Mouse (Mus musculus): ENCODE measurements at regions not wholly inside any gene's neighbourhood (a gene's known extent, or its start where the extent isn't known, plus 50 kb on each side); places are given as distances from the start of the nearest gene placed in this dataset.
"Not testable (repeated sequence)": the region's sequence is repeated elsewhere in the genome, so short reads cannot be mapped to it uniquely, and the experiment has no call there.

DNA sequence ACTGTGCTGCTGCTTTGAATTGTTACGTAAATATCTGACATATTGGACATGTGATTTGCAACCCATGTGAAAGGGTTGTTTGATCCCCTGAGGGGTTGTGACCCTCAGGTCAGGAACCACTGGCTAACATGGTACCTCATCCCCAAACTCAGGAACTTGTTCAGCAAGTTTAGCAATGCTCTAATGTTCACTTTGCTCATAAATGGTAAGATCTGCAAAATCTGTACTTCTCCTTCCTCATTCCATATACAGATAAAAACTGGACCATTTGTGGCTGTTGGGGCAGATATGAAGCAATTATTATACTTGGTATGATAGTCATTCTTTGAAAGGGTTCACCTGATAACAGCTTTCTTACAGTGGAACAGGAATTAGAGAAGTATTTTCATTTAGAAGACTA lies 463.7 kb upstream of the Acvr2a start:
- Histone ChIP-seq H3K9me3 (no peaks in the 10 kb centered on the region), H3K4me1 (no peaks in the 10 kb centered on the region), H3K36me3 (replicated peaks; ENCODE audit: low read length) (no peaks in the 10 kb centered on the region), H3K27me3 (replicated peaks) (no peaks in the 10 kb centered on the region), H3K4me3 (replicated peaks) (no peak overlapping the region)
- no peak for TF ChIP-seq FLI1 (IDR thresholded peaks at IDR 0.05; ENCODE audit: low read length)
- no peak for TF ChIP-seq GATA1 (IDR thresholded peaks at IDR 0.05; ENCODE audit: borderline replicate concordance, low read length)

DNA sequence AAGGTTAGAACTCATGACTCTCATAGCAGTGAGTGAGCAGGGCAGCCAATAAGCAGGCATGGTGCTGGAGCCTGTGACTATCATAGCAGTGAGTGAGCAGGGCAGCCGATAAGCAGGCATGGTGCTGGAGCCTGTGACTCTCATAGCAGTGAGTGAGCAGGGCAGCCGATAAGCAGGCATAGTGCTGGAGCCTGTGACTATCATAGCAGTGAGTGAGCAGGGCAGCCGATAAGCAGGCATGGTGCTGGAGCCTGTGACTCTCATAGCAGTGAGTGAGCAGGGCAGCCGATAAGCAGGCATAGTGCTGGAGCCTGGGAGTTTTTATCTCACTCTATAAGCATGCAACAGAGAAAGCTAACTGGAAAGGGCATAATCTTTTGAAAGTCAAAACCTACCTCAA lies 442.3 kb upstream of the Acvr2a start:
- H3K4me3 ChIP-seq (replicated peaks); H3K27me3 ChIP-seq (replicated peaks); H3K36me3 ChIP-seq (replicated peaks; ENCODE audit: low read length); H3K4me1 ChIP-seq; H3K9me3 ChIP-seq: not testable (repeated sequence)

DNA sequence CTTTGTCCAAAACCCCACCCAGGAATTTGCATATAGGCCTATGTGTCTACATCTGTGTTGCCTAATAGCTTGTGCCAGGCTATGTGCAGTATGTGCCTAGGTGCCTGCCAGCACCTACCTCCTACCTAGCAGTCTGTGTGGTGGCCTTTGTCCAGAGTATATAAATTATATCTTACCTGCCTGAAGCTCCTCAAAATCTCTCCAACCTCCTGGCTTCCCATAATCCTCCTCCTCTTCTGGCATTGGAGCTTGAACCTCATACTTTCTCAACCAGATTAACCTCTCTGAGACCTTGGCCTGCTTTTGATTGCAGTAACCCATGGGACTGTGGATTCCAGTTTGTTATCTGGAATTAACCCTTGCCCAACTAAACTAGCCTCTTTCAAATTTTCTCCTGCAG lies 440.8 kb upstream of the Acvr2a start:
- H3K36me3 ChIP-seq (replicated peaks; ENCODE audit: low read length), result no peaks in the 10 kb centered on the region
- H3K4me1 ChIP-seq, result no peaks in the 10 kb centered on the region
- no peaks in the 10 kb centered on the region for H3K27me3 ChIP-seq (replicated peaks)
- TF ChIP-seq GATA1 (IDR thresholded peaks at IDR 0.05; ENCODE audit: borderline replicate concordance, low read length) (no peak), FLI1 (IDR thresholded peaks at IDR 0.05; ENCODE audit: low read length) (no peak)
- H3K9me3 ChIP-seq, result no peaks in the 10 kb centered on the region
- no peak overlapping the region for H3K4me3 ChIP-seq (replicated peaks)

DNA sequence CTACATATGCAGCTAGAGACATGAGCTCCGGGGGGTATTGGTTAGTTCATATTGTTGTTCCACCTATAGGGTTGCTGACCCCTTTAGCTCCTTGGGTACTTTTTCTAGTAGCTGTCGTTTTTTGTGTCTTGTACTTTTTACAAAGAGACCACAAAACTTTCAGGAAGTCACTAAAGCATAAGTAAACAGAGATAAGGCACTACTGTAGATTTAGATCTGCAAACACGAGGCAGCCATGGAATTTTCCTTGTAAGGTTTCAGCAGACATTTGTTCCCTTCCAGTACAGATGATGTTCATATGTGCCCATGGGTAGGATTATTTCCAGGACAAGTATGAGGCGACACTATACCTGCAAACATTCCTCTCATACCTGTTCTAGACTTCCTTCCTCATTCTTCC lies 439.6 kb upstream of the Acvr2a start:
- 0 out of 2 replicates have a peak, but pooled peaks cover 3% of the 10 kb centered on the region for H3K4me1 ChIP-seq
- no peak for TF ChIP-seq GATA1 (IDR thresholded peaks at IDR 0.05; ENCODE audit: borderline replicate concordance, low read length)
- no peak for TF ChIP-seq FLI1 (IDR thresholded peaks at IDR 0.05; ENCODE audit: low read length)

DNA sequence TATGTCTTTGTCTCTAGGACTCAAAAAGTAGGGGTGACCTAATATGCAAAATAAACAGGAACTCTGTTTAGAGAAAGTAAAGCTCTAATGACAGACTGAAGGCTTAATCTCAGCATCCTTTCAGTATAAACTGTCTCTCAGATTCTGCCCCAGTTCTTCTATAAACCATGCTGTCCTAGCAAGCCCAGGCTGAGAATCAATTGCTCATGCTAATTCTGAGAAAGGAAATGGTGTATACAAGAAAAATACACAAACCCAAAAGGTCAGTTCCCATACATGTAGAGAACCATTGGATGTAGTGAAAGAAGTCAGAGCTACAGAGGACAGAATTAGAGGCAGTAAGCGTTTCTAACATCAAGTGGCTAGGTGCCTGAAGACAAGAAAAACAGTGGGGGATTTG lies 435.7 kb upstream of the Acvr2a start:
- TF ChIP-seq GATA1 (IDR thresholded peaks at IDR 0.05; ENCODE audit: borderline replicate concordance, low read length) (no peak), FLI1 (IDR thresholded peaks at IDR 0.05; ENCODE audit: low read length) (no peak)
- H3K4me1 ChIP-seq, result 0 out of 2 replicates have a peak, but pooled peaks cover 3% of the 10 kb centered on the region
- no peak overlapping the region for H3K4me3 ChIP-seq (replicated peaks)
- H3K9me3 ChIP-seq, result no peaks in the 10 kb centered on the region
- no peaks in the 10 kb centered on the region for H3K27me3 ChIP-seq (replicated peaks)
- H3K36me3 ChIP-seq (replicated peaks; ENCODE audit: low read length), result no peaks in the 10 kb centered on the region

More for the DNA sequence above, 439.6 kb upstream of the Acvr2a start:
- no peaks in the 10 kb centered on the region for H3K9me3 ChIP-seq
- H3K4me3 ChIP-seq (replicated peaks), result no peak overlapping the region
- H3K36me3 ChIP-seq (replicated peaks; ENCODE audit: low read length), result no peaks in the 10 kb centered on the region
- no peaks in the 10 kb centered on the region for H3K27me3 ChIP-seq (replicated peaks)

DNA sequence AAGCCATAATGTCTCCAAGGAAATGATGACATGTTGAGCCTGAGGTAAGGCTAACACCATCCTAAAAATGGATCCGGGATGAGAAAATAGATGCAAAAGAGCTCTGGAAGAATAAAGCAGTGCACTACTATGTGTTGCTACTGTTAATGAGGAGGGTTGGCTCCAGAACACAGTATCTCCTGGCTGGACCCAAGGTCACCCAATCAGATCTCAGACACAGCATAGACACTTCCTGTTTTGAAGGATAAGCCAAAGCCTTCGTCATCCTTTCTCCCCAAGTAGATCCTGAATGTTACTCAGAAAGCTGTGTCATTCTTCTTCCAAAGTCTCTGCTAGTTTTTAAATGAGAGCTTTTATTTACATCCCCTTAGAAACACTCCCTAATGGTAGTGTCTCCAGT lies 435.2 kb upstream of the Acvr2a start:
- H3K4me3 ChIP-seq (replicated peaks), result no peak overlapping the region
- no peaks in the 10 kb centered on the region for H3K36me3 ChIP-seq (replicated peaks; ENCODE audit: low read length)
- no peak for TF ChIP-seq GATA1 (IDR thresholded peaks at IDR 0.05; ENCODE audit: borderline replicate concordance, low read length)
- TF ChIP-seq FLI1 (IDR thresholded peaks at IDR 0.05; ENCODE audit: low read length), result no peak
- H3K9me3 ChIP-seq, result no peaks in the 10 kb centered on the region
- 0 out of 2 replicates have a peak, but pooled peaks cover 3% of the 10 kb centered on the region for H3K4me1 ChIP-seq
- no peaks in the 10 kb centered on the region for H3K27me3 ChIP-seq (replicated peaks)

DNA sequence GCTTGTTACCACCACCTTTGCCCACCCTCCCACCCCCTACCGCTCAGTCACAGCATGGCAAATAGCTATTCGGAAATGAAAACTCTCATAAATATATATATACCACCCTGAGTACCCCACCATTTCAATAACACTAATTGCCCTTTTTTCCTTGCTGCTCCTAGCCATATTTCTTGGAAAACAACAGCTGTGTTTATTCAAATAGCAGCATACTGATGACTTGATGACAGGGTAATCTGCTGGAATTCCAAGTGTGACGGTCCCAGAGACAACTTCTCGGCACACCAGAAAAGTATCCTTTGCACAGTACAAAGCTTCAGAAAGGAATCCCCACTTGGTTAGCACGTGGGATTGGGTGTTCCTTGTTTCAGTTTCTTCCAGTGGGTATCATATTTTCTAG lies 433.8 kb upstream of the Acvr2a start:
- Histone ChIP-seq H3K36me3 (replicated peaks; ENCODE audit: low read length) (no peaks in the 10 kb centered on the region), H3K27me3 (replicated peaks) (no peaks in the 10 kb centered on the region), H3K4me3 (replicated peaks) (no peak overlapping the region), H3K4me1 (0 out of 2 replicates have a peak, but pooled peaks cover 3% of the 10 kb centered on the region), H3K9me3 (no peaks in the 10 kb centered on the region)
- no peak for TF ChIP-seq GATA1 (IDR thresholded peaks at IDR 0.05; ENCODE audit: borderline replicate concordance, low read length)
- no peak for TF ChIP-seq FLI1 (IDR thresholded peaks at IDR 0.05; ENCODE audit: low read length)

DNA sequence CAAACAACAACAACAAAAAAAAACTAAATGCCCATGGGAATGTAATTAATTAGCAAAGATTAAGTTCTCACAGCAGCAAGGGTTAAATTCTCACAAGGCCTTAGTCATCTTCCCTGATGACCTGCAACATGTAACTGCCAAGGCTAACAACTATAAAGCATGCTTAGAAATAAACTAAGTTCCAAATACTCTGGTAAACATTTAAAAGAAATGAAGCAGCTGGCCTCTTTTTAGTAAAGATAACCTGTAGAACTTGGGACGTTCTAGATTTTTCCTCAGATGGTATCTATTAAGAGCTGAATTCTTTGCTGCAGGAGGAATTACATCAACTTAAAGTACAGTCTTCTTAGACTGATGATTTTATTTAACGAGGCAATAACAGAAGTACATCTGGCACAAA lies 433.1 kb upstream of the Acvr2a start:
- TF ChIP-seq GATA1 (IDR thresholded peaks at IDR 0.05; ENCODE audit: borderline replicate concordance, low read length), result no peak
- no peaks in the 10 kb centered on the region for H3K27me3 ChIP-seq (replicated peaks)
- H3K9me3 ChIP-seq, result no peaks in the 10 kb centered on the region
- H3K36me3 ChIP-seq (replicated peaks; ENCODE audit: low read length), result no peaks in the 10 kb centered on the region
- 0 out of 2 replicates have a peak, but pooled peaks cover 3% of the 10 kb centered on the region for H3K4me1 ChIP-seq
- H3K4me3 ChIP-seq (replicated peaks), result no peak overlapping the region

DNA sequence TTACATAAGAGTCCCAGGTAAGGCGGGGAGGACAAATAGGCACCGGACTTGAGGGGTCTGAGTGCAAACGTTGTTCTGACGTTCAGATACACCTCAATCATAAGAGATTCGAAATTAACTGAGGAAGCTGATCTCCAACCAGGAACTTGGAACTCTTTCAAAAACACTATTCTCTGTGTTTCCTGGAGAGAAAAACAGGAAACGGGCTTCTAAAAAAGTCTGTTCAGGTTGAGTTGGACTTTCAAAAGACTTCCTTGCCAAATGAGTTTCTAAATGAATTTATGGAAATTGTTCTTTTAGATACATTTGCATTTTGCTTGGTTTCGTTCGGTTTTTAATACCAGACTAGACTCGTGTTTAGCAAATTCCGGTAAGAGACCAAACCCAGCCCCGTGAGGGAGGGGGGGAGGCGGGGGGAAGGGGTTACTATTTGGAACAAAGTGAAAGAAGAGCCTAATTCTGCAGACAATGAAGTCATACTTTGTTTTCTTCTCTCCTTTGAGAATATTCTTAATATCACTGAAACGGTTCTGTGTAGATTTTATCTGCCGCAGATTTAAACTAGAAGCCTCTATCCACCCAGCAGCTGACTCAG lies 432.3 kb upstream of the Acvr2a start:
- Histone ChIP-seq H3K4me1 (0 out of 2 replicates have a peak, but pooled peaks cover 3% of the 10 kb centered on the region), H3K27me3 (replicated peaks) (no peaks in the 10 kb centered on the region), H3K36me3 (replicated peaks; ENCODE audit: low read length) (no peaks in the 10 kb centered on the region), H3K9me3 (no peaks in the 10 kb centered on the region), H3K4me3 (replicated peaks) (no peak overlapping the region)
- TF ChIP-seq GATA1 (IDR thresholded peaks at IDR 0.05; ENCODE audit: borderline replicate concordance, low read length), result no peak

DNA sequence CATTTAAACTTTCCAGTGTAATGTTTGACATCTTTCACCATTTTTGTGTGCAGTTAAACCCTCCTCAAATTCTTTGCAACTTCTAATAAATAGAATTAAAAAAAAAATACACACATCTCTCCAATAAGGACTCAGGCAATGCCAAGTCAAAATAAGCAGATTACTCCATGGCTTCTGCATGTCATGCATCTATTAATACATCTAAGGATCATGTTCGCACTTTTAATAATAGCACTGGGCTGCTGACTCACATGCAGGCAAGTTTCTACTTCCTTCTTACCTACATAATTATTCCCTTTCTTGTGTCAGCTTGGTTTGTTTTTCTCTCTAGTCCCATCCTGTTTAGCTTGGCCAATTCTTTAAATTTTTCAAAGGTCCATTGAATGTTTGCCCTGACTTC lies 415.4 kb upstream of the Acvr2a start:
- no peak overlapping the region for H3K4me3 ChIP-seq (replicated peaks)
- TF ChIP-seq GATA1 (IDR thresholded peaks at IDR 0.05; ENCODE audit: borderline replicate concordance, low read length), result no peak
- no peak for TF ChIP-seq FLI1 (IDR thresholded peaks at IDR 0.05; ENCODE audit: low read length)

DNA sequence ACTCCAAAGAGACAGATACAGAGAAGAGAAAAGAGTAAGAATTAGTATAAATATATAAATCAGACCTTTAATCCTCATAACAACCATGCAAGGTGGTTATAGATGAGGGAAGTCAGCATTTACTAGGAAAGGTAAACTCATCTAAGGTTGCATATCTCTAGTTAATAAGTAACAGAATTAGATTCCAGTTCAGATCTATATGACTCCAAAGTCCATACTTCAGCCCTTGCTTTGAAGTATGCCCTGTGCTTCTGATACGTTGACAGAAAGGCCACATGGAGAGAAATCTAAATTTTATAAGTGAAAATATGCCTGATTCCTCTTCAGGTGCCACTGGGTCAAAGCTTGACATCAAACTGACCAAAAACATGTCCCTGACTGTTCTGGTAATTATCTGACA lies 414.7 kb upstream of the Acvr2a start:
- Histone ChIP-seq H3K4me1 (no peaks in the 10 kb centered on the region), H3K27me3 (replicated peaks) (no peaks in the 10 kb centered on the region), H3K9me3 (no peaks in the 10 kb centered on the region), H3K36me3 (replicated peaks; ENCODE audit: low read length) (no peaks in the 10 kb centered on the region), H3K4me3 (replicated peaks) (no peak overlapping the region)
- TF ChIP-seq GATA1 (IDR thresholded peaks at IDR 0.05; ENCODE audit: borderline replicate concordance, low read length), result no peak
- no peak for TF ChIP-seq FLI1 (IDR thresholded peaks at IDR 0.05; ENCODE audit: low read length)

More for the DNA sequence above, 415.4 kb upstream of the Acvr2a start:
- no peaks in the 10 kb centered on the region for H3K36me3 ChIP-seq (replicated peaks; ENCODE audit: low read length)
- H3K4me1 ChIP-seq, result no peaks in the 10 kb centered on the region
- H3K27me3 ChIP-seq (replicated peaks), result no peaks in the 10 kb centered on the region
- H3K9me3 ChIP-seq, result no peaks in the 10 kb centered on the region
